Mouse (Mus musculus) embryo, embryonic 9.5 days (tissue): ENCODE measurements at regions not wholly inside any gene's neighbourhood (a gene's known extent, or its start where the extent isn't known, plus 50 kb on each side); places are given as distances from the start of the nearest gene placed in this dataset.
A peak's percentile ranks its signal among the peaks of the same experiment; 100 is the strongest.

Experiments
- DNase-seq: peaks from one replicate; pipeline ENCODE4 v3.0.0-alpha.2; 2017; ENCODE audit errors: extremely low spot score

GRCm38 (mm10) chr3:42286471-42286870 lies 544.1 kb downstream of the D3Ertd751e start:
- no peak for DNase-seq

- DNase-seq, result no peak
Measured at GRCm38 (mm10) chr3:42312424-42312823, 570.0 kb downstream of the D3Ertd751e start.

GRCm38 (mm10) chr3:42327708-42328107 lies 585.3 kb downstream of the D3Ertd751e start:
- DNase-seq, result no peak

- no peak for DNase-seq
Measured at GRCm38 (mm10) chr3:42342806-42343205, 600.4 kb downstream of the D3Ertd751e start.

GRCm38 (mm10) chr3:42376785-42377184 lies 634.4 kb downstream of the D3Ertd751e start:
- DNase-seq, result no peak

- no peak for DNase-seq
Measured at GRCm38 (mm10) chr3:42382151-42382550, 639.7 kb downstream of the D3Ertd751e start.

- no peak for DNase-seq
Measured at GRCm38 (mm10) chr3:42402716-42403115, 660.3 kb downstream of the D3Ertd751e start.

- no peak for DNase-seq
Measured at GRCm38 (mm10) chr3:42408958-42409633, 666.7 kb downstream of the D3Ertd751e start.

- no peak for DNase-seq
Measured at GRCm38 (mm10) chr3:42427363-42427762, 685.0 kb downstream of the D3Ertd751e start.

GRCm38 (mm10) chr3:42449575-42449974 lies 707.2 kb downstream of the D3Ertd751e start:
- DNase-seq, result no peak

- no peak for DNase-seq
Measured at GRCm38 (mm10) chr3:42464353-42464752, 721.9 kb downstream of the D3Ertd751e start.

GRCm38 (mm10) chr3:42467125-42467524 lies 724.7 kb downstream of the D3Ertd751e start:
- no peak for DNase-seq

- no peak for DNase-seq
Measured at GRCm38 (mm10) chr3:42514922-42515593, 772.6 kb downstream of the D3Ertd751e start.

- no peak for DNase-seq
Measured at GRCm38 (mm10) chr3:42516286-42516685, 773.9 kb downstream of the D3Ertd751e start.

GRCm38 (mm10) chr3:42531397-42531796 lies 789.0 kb downstream of the D3Ertd751e start:
- no peak for DNase-seq

- no peak for DNase-seq
Measured at GRCm38 (mm10) chr3:42566731-42567130, 824.3 kb downstream of the D3Ertd751e start.

GRCm38 (mm10) chr3:42570364-42571024 lies 828.1 kb downstream of the D3Ertd751e start:
- DNase-seq, result no peak

GRCm38 (mm10) chr3:42571877-42572459 lies 829.6 kb downstream of the D3Ertd751e start:
- no peak for DNase-seq

- peak; percentile 36 for DNase-seq
Measured at GRCm38 (mm10) chr3:42573155-42573554, 830.7 kb downstream of the D3Ertd751e start.

- no peak for DNase-seq
Measured at GRCm38 (mm10) chr3:42582311-42582710, 839.9 kb downstream of the D3Ertd751e start.

GRCm38 (mm10) chr3:42587296-42587932 lies 845.0 kb downstream of the D3Ertd751e start:
- no peak for DNase-seq

GRCm38 (mm10) chr3:42589516-42589915 lies 847.1 kb downstream of the D3Ertd751e start:
- DNase-seq, result no peak
